Mouse (Mus musculus): ENCODE measurements around the gene Zfp90.

Gene Zfp90

DNA sequence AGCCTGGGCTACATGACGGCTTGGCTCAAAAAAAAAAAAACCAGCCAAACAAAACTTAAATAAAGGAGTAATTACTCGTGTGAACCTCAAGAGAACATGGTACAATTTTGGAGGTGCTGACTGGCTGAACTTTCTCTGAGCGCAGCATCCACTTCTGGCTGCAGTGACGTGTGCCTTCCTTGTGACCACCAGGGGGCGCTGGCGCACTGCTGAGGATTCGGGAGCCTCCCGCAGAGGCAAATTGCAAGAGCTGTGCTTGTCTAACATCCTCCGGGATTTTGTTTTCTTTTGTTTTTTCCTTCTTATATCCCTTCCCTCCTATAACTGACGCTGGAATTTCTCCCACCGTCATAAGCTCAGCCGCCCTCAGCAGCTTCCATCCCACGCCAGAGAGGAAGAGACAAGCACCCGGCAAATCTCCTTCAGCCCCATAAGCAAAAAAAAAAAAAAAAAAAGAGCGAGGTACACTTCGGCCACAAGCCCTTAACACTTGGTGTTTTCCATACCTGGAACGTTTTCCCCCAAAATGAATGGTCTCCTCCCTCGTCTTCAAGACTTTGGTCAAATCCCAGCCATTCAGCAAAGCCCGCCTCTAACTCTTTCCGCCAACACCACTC is 17.9 kb downstream of the Zfp90 start:
- in situ Hi-C loops (cut with MboI, MseI): no loop called here

DNA sequence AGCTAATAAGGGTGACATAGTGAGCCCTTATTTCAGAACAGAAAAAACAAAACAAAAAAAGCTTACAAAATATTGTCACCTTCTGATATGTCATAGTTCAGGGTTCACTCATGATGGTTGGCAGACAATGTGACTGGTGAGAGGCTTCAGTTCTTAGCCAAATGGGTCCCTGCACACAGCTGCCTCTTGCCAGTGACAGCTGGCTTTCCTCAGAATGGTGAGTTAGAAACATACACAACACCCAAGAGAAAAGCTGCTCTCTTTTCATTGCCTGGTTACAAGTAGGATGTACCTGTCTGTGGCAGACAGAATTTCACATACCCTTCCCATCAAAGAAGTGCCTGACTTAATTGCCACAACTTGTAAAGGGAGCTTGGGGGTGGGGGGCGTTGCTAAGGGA is 18.5 kb downstream of the Zfp90 start:
- in situ Hi-C loops (cut with MboI, MseI): no loop called here

DNA sequence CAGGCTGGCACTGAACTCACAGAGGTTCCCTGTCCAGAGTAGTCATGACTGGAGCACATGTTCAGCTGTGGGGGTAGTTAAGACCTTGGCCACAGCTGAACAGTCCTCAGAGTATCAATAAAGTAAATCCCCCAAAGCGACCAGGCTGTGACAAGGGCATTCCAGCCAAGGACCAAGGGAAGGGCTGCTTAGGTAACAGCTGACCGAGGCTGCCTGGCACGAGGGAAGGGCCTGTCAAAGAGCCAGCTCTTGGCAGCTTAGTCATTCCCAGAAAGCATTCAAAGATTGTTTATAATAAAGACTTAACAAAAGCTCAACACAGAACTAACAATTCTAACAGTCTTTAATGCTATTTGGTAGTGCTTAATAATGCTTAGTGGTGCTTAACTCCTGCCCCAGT is 22.7 kb downstream of the Zfp90 start:
- in situ Hi-C loops (cut with MboI, MseI): no loop called here

DNA sequence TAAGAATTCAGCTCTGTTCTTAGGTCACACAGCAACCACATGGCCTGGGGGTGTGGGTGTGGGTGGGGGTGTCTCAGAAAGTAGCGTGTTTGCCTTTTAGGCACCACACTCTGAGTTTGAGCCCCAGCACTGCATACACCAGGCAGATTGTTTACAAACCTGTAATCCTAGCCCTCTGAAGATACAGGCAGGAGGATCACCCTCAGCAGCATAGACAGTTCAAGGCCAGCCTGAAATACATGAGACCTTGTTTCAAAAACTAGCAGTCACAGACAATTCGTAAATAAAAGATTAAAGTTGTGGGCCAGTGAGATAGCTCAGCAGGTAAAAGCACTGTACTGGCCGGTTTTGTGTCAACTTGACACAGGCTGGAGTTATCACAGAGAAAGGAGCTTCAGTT is 25.0 kb downstream of the Zfp90 start:
- in situ Hi-C loops (cut with MboI, MseI): loop anchor here (10.0 kb wide), 2 partner anchors 205 to 215 kb away; no protein-coding TSS in a partner anchor

DNA sequence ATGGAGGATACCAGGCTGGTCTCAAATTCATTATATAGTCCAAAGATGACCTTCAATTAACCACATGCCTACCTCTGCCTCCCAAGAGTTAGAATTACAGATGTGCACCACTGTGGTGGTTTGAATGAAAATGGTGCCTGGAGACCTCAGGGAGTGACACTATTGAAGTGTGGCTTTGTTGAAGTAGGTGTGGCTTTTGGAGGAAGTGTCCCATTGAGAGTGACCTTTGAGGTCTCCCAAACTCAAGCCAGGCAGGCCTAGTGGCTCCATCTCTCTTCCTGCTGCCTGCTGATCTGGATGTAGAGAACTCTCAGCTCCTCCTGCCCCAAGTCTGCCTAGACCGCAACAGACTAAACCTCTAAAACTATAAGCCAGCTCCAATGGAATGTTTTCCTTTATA is 27.6 kb downstream of the Zfp90 start:
- in situ Hi-C loops (cut with MboI, MseI): loop anchor here (10.0 kb wide), 2 partner anchors 202 to 212 kb away; no protein-coding TSS in a partner anchor

DNA sequence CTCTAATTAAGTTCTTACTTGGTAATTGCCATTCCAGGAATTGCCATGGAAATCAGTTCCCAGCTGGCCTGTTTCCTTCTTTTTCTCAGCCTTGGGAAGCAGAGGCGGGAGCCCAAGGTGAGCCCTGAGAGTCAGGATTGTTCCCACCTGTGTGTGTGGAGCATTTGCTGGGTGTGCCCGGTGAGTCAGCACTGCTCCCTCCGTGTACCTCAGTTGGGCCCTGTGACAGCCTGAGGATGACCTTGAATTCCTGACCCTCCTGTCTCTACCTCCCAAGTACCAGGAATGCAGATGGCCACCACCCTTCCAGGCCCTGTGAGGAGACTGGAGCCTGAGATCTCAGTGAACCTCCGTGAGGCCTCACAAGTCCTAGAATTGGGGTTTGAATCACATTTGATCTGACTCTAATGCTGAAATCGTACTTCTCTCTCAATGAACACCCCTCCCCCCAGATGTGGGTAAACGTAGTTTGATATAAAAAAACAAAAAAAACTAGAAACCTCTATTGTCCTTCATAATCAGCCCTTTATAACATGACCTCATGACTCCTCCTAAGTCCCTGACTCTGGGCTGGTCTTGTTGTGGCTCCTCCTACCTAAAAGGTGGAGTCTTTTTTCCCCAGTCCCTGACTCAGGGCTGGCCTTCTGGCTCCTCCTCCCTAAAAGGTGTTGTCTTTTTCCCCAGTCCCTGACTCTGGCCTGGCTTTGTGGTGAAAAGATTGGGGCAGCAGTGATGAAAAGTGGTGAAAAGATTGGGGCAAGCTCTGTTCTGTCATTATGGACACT is 36.4 kb downstream of the Zfp90 start:
- in situ Hi-C loops (cut with MboI, MseI): loop anchor here in 1 of 2 experiments (10.0 kb wide), 1 partner anchor 293 kb away; no protein-coding TSS in a partner anchor

DNA sequence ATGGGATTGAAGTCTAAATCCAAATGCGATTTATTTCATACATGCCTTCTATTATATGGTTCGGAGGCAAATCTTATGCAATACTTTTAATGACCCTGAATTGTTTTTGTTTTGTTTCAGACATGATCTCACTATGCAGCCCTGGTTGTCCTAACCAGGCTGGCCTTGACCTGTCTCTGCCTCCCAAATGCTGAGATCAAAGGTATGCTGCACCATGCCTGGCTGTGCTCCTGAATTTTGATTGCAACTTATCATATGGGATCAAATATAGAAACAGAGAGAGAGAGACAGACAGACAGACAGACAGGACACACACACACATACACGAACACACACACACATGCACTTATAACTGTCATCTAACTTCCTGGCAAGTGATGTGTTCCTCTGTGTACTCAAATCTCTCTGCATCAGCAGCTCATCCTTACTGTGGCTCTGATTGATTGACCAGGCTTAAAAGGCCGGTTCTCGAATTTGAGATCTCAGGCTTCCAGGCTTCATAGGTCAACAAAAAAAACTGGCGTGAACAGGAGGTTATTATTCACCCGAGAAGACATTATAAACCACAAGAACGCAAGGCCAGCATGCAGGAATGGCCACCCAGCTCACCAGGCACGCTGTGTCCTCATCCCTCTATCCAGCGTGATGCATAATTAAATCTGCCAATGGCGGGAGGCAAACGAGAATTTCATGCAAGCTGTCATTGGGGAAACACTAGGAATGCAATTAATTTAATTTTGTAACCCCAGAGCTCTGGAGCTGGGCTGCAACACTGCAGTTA is 37.8 kb downstream of the Zfp90 start:
- in situ Hi-C loops (cut with MboI, MseI): loop anchor here in 1 of 2 experiments (10.0 kb wide), 1 partner anchor 292 kb away; no protein-coding TSS in a partner anchor

DNA sequence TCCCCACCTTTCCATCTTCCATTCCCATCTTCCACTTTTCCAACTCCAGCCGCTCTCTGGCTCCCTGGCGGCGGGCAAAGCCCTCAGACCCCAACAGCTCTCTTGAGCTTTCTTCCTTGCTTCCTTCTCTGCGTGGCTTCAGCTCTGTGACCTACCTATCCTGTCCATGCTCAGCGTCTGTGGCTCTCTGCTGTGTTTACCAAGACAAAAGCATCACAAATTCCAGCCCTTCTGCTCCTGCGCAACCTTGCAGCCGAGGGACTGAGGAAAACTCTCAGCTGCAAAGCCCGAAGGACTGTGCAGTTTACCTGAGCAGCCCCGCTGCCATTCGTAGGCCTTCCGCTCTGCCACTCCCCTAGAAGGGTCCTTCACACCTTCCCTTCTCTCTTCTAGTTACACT is 38.9 kb downstream of the Zfp90 start:
- in situ Hi-C loops (cut with MboI, MseI): loop anchor here in 1 of 2 experiments (10.0 kb wide), 1 partner anchor 291 kb away; no protein-coding TSS in a partner anchor

DNA sequence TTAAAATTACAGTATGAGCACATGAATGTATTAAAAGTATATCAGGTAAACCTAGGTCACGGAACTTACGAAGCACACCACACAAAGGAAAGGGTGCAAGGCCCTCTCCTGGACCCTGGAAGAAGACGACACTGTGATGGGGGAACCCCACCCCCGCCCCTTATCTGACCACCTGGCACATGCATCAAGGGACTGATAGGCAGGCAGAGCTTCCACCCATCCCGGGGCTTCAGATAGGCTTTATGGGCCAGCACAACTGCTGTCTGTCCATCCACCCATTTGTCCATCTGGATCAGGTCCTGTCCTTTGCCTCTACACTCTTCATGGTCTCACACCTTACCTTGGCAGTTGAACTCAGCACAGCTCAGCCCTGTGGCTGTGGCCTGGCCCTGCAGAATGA is 47.0 kb downstream of the Zfp90 start:
- in situ Hi-C loops (cut with MboI, MseI): no loop called here

DNA sequence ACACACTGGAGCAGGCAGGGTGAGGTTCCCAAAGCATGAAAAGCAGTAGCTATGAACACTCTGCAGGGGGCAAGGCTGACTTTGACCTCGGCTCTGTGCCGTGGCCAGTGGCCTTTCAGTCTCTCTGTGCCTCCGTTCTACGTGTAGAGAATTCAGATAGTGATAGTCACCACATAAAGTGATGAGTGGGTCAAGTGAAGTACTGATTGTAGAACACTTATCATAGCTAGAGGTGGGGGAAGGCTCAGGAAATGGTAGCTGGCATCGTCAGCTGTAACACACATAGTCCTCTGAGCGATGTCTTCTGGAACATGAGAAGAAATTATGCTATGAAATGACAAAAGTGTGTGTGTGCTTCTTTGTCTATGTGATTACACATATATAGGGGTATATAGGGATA is 48.7 kb downstream of the Zfp90 start:
- in situ Hi-C loops (cut with MboI, MseI): no loop called here

DNA sequence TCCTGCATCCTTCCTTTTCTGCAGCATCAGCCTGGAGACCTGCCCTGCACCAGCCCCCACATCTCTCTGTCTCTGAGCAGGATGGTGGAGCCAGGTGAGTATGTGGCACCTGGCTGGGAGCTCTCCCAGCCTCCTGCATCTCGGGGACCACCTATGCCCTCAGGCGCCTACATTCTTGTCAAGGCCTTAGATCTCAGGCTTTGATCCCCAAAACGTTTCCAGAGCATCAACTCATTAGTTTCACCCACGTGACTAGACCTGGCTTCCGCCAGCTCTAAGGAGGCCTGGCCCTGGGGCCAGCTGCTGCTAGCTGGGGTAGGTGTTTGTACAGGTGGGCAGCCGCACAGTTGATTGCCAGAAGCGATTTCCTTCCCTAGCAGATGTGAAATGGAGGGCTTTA is 54.4 kb downstream of the Zfp90 start:
- in situ Hi-C loops (cut with MboI, MseI): no loop called here

DNA sequence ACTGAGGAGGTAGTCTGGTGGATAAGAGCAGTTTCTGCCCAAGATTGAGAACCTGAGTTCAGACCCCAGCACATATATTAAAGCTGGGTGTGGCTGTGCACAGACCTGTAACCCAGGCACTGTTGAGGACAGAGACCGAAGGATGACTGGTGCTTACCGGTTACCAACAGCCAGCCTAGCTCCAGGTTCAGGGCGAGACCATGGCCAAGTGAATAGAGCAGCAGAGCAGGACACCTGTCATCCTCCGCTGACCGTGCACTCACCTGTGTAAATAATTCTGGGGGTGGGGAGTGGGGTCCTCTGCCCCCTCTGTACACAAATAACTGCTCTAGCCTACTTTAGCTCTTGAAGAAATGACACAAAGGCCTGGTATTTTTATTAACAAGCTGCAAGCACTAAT is 58.9 kb downstream of the Zfp90 start:
- in situ Hi-C loops (cut with MboI, MseI): no loop called here

Measured in T-helper 17 cell (primary cell).